Mouse (Mus musculus): ENCODE data around the gene Qrfp.

DNA sequence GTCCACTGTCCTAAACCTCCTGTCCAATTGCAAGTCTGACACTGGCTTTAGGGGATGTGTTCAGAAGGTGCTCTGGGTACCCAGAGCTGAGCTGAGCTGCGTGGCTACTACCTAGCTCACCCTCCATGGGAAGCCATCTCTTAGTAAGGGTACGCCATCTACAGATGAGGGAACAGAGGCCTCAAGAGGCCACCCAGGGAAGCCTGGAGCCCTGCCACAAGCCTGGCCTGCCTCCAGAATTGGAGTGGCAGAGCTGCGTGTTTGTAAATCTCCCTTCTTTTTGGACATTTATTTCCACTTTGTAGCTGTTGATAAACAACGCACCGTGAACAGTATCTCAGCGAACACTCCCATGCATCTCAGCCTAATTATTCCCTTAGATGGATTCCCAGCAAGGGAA, 46.8 kb upstream of the Qrfp start:
- TF ChIP-seq CTCF (IDR thresholded peaks at IDR 0.05; ENCODE audit: low read depth) (no peak), EP300 (IDR thresholded peaks at IDR 0.05; ENCODE audit: low read depth) (no peak)

All from liver, embryonic 14.5 days (tissue).